Mouse (Mus musculus) kidney, adult 2 months (tissue): ENCODE results near the gene St6gal1.

ENCODE experiments used
- CTCF ChIP-seq: fragments of 200-500 bp; conservative IDR thresholded peaks from 2 replicates; pipeline ENCODE4 v1.5.1; 2011; ENCODE audit warnings: low read depth, mild to moderate bottlenecking, control low read depth, low read length, moderate library complexity, mixed read lengths; ENCODE audit not compliant: insufficient read depth, insufficient read length
- POLR2A ChIP-seq: fragments of 200-500 bp; IDR thresholded peaks from one replicate; pipeline ENCODE4 v1.6.1; 2011; ENCODE audit warnings: low read depth, low read length, control low read depth

DNA sequence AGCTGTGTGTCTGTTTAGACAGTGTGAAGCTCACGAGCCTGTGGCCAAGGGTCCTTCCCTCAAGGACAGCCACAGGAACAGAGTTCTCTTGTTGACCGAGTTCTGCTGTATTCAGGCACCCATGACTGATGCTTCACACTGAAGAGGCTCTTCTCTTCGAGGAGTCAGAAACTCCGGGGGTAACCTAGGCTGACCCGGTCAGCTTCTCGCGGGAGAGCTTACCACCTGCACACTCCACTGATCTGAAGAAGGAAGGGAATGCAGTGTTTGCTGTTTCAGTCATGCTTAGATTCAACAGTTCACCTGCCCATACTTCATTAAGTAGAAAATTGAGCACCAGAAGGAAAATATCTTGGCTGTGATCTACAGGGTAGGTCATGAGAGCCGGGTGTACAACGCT is 8.2 kb upstream of the St6gal1 start:
- no peak for TF ChIP-seq CTCF
- TF ChIP-seq POLR2A, result no peak
